Mouse (Mus musculus) bone marrow macrophage, adult 2 months (primary cell): ENCODE measurements around the gene Rpl41.

Source experiments
- CTCF ChIP-seq: IDR thresholded peaks from 2 replicates; pipeline ENCODE4 v1.5.1; 2012; ENCODE audit warnings: low read depth, mild to moderate bottlenecking, low read length, moderate library complexity
- POLR2A ChIP-seq: IDR thresholded peaks from 2 replicates; pipeline ENCODE4 v1.6.1; 2012; ENCODE audit warnings: mild to moderate bottlenecking, low read depth, low read length, borderline replicate concordance

GRCm38 (mm10) chr10:128579731-128580130 lies 30.6 kb upstream of the Rpl41 start:
- TF ChIP-seq POLR2A (no peak), CTCF (no peak)
